Comparison of ENCODE assay signal across 14 mouse cellular contexts in the genomic region with DNA sequence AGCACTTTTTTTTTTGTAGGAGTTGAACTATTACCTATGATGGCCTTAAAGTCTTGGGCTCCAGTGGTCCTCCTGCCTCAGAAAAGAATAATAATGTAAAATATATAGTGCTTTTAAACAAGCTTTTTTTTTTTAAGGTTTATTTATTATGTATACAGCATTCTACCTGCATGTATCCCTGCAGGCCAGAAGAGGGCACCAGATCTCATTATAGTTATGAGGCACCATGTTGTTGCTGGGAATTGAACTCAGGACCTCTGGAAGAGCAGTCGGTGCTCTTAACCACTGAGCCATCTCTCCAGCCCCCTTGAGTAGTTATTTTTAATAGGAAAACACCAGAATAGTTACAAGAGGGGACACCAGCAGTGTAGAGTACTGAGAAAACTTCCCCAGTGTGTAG. TPM values are rescaled to one million over a fixed set of nuclear protein-coding genes. Genes with fewer than 3 reads are reported as not detected.
DNase-seq lines count a peak whose midpoint lies in the region; ATAC-seq and TF ChIP-seq lines count a peak whose summit lies in the region.
"Had no signal": no experiment of that assay in that cellular context is flagged by ENCODE, and none has a peak within 500 bp of the region (broad histone marks: within the 10 kb centered on the region; RNA-seq: fewer than 3 reads in every experiment).

No protein-coding gene starts in this region.

- no peak overlapping the region for H3K4me3 ChIP-seq in intestine, embryonic 14.5 days (ENCODE audit: low read depth, low read length)
- no peak overlapping the region for H3K4me3 ChIP-seq in intestine, embryonic 15.5 days (replicated peaks)
- no peak overlapping the region for H3K4me3 ChIP-seq in kidney, adult 2 months (ENCODE audit: insufficient read depth, low read depth, low read length)
- H3K4me3 ChIP-seq: heart, embryonic 12.5 days; myocyte had no signal

- no peaks in the 10 kb centered on the region for H3K9me3 ChIP-seq in intestine, embryonic 14.5 days (ENCODE audit: control insufficient read depth, low read length)
- no peaks in the 10 kb centered on the region for H3K9me3 ChIP-seq in intestine, embryonic 15.5 days
- H3K9me3 ChIP-seq: heart, embryonic 12.5 days had no signal

- DNase-seq in intestine, embryonic 14.5 days (ENCODE audit: low spot score): peak; percentile 23
- DNase-seq in thymus, postnatal 14 days: peak; percentile 43
- no peak for DNase-seq in thymus, postnatal 10 days (ENCODE audit: low spot score in 2 of 2)
- no peak for DNase-seq in brain, embryonic 14.5 days (ENCODE audit: low read depth)
- DNase-seq in splenic B cell, adult 2 months (ENCODE audit: low read depth, low spot score): peak; percentile 40
- DNase-seq in kidney, adult 2 months: no peak
- DNase-seq: adrenal gland, postnatal 36 days had no signal

- H3K27ac ChIP-seq in intestine, embryonic 14.5 days (ENCODE audit: low read depth): no peak overlapping the region
- H3K27ac ChIP-seq in intestine, embryonic 15.5 days: no peak overlapping the region
- no peak overlapping the region for H3K27ac ChIP-seq in kidney, adult 2 months (ENCODE audit: insufficient read depth, low read depth, low read length)
- H3K27ac ChIP-seq: macrophage had no signal

- no peaks in the 10 kb centered on the region for H3K36me3 ChIP-seq in intestine, embryonic 14.5 days (ENCODE audit: control insufficient read depth, insufficient read depth, low read length)
- H3K36me3 ChIP-seq in intestine, embryonic 15.5 days: no peaks in the 10 kb centered on the region
- H3K36me3 ChIP-seq in splenic B cell, adult 2 months (ENCODE audit: control insufficient read depth, insufficient read depth, low read length, poor library complexity, severe bottlenecking): no peaks in the 10 kb centered on the region
- no peaks in the 10 kb centered on the region for H3K36me3 ChIP-seq in kidney, adult 2 months (ENCODE audit: control insufficient read depth, insufficient read depth, low read length)
- H3K36me3 ChIP-seq: heart, embryonic 12.5 days had no signal

- H3K4me1 ChIP-seq in intestine, embryonic 14.5 days (replicated peaks; ENCODE audit: control insufficient read depth, insufficient read depth, low read length): peaks cover 9% of the 10 kb centered on the region
- no peaks in the 10 kb centered on the region; the same call in none of the 2 replicates for H3K4me1 ChIP-seq in intestine, embryonic 15.5 days (replicated peaks)
- H3K4me1 ChIP-seq in kidney, adult 2 months (ENCODE audit: control insufficient read depth, insufficient read depth, low read length): peaks cover 7% of the 10 kb centered on the region

- peak; percentile 8; the same call in 1 of the 2 replicates for TF ChIP-seq CTCF in brain, embryonic 14.5 days (IDR thresholded peaks at IDR 0.05; ENCODE audit: borderline replicate concordance, extremely low read depth, insufficient read depth, insufficient read length)
- no peak; the same call in 1 of the 2 replicates for TF ChIP-seq CTCF in kidney, adult 2 months (conservative IDR thresholded peaks at IDR 0.05; ENCODE audit: insufficient read depth, insufficient read length, low read depth, low read length)

- TF ChIP-seq POLR2A in brain, embryonic 14.5 days (IDR thresholded peaks at IDR 0.05; ENCODE audit: borderline replicate concordance, extremely low read depth, insufficient read depth, insufficient read length, poor library complexity, severe bottlenecking): no peak
- TF ChIP-seq POLR2A in kidney, adult 2 months (IDR thresholded peaks at IDR 0.05; ENCODE audit: low read depth, low read length): no peak

- no peak overlapping the region for H3K4me2 ChIP-seq in intestine, embryonic 14.5 days (ENCODE audit: low read length)
- H3K4me2 ChIP-seq in intestine, embryonic 15.5 days (replicated peaks): no peak overlapping the region
- H3K4me2 ChIP-seq: heart, embryonic 12.5 days had no signal

- no peaks in the 10 kb centered on the region for H3K27me3 ChIP-seq in intestine, embryonic 14.5 days (replicated peaks; ENCODE audit: control insufficient read depth, insufficient read depth, low read length)
- no peaks in the 10 kb centered on the region for H3K27me3 ChIP-seq in intestine, embryonic 15.5 days (replicated peaks)
- H3K27me3 ChIP-seq in splenic B cell, adult 2 months (ENCODE audit: control insufficient read depth, insufficient read depth, low read length, poor library complexity, severe bottlenecking): no peaks in the 10 kb centered on the region
- no peaks in the 10 kb centered on the region for H3K27me3 ChIP-seq in kidney, adult 2 months (replicated peaks; ENCODE audit: control insufficient read depth, insufficient read depth, low read length)
- H3K27me3 ChIP-seq: heart, embryonic 12.5 days had no signal

- 93% methylated on average over 1 of the region's 1 CpGs for WGBS in intestine, embryonic 14.5 days
- 77% methylated on average over 1 of the region's 1 CpGs for WGBS in intestine, embryonic 15.5 days
- 84% methylated on average over 1 of the region's 1 CpGs for WGBS in kidney, adult 2 months

- no peak overlapping the region for H3K9ac ChIP-seq in intestine, embryonic 14.5 days (ENCODE audit: low read length)
- H3K9ac ChIP-seq in intestine, embryonic 15.5 days: no peak overlapping the region
- H3K9ac ChIP-seq: heart, embryonic 12.5 days had no signal

- ATAC-seq in intestine, embryonic 14.5 days (replicated peaks; ENCODE audit: low FRiP score, low TSS enrichment, low read depth): no peak
- ATAC-seq in intestine, embryonic 15.5 days: no peak
- ATAC-seq in erythroid progenitor cell, adult 5-6 weeks (replicated peaks; ENCODE audit: low FRiP score, poor library complexity, severe bottlenecking): no peak

RNA-seq across cellular contexts. Expression of gene Gm10300, which starts 41.3 kb away (rescaled TPM):
- 0.09 TPM in 1 of 2 replicates, not detected in the other for polyA plus RNA-seq in intestine, embryonic 14.5 days (2014; fragmentation: Nextera tagmentation; extraction: Ambion mirVana)
- 0.08 and 0.16 TPM in 2 replicates for polyA plus RNA-seq in intestine, embryonic 15.5 days (2015; fragmentation: Nextera tagmentation; extraction: Ambion mirVana)
- polyA plus RNA-seq in brain, embryonic 14.5 days (2012; rRNA removed): not detected in 2 replicates
- polyA plus RNA-seq in kidney, adult 2 months (2012; rRNA removed): 0.09 and 0.27 TPM in 2 replicates
- total RNA-seq in erythroid progenitor cell, adult 5-6 weeks (2015; ENCODE audit: low replicate concordance): not detected in 2 replicates
- total RNA-seq in erythroid progenitor cell, adult 5-6 weeks (2017; ENCODE audit: low replicate concordance): 0.64 and 1.4 TPM in 2 replicates
- polyA plus RNA-seq: frontal cortex, adult 2 months; kidney, embryonic 14.5 days had no signal

RNA-seq across cellular contexts. Expression of gene Epb41, which starts 41.9 kb away (rescaled TPM):
- polyA plus RNA-seq in intestine, embryonic 14.5 days (2014; fragmentation: Nextera tagmentation; extraction: Ambion mirVana): 59.6 and 65.1 TPM in 2 replicates
- polyA plus RNA-seq in intestine, embryonic 15.5 days (2015; fragmentation: Nextera tagmentation; extraction: Ambion mirVana): 50.0 and 54.2 TPM in 2 replicates
- polyA plus RNA-seq in brain, embryonic 14.5 days (2012; rRNA removed): 86.3 and 111 TPM in 2 replicates
- polyA plus RNA-seq in kidney, adult 2 months (2012; rRNA removed): 69.8 and 73.8 TPM in 2 replicates
- 679 and 755 TPM in 2 replicates for total RNA-seq in erythroid progenitor cell, adult 5-6 weeks (2015; ENCODE audit: low replicate concordance)
- 876 and 895 TPM in 2 replicates for total RNA-seq in erythroid progenitor cell, adult 5-6 weeks (2017; ENCODE audit: low replicate concordance)

Comparison
In these comparisons a context has a peak if more than half of its experiments do, and no peak if none do; other contexts are left out.
1. DNase-seq: peak in intestine, embryonic 14.5 days (single experiment), thymus, postnatal 14 days (single experiment) and splenic B cell, adult 2 months (single experiment); none in thymus, postnatal 10 days (0 of 2), brain, embryonic 14.5 days (single experiment) and kidney, adult 2 months (single experiment).